23 mouse cellular contexts compared by ENCODE assay signal in the genomic region with DNA sequence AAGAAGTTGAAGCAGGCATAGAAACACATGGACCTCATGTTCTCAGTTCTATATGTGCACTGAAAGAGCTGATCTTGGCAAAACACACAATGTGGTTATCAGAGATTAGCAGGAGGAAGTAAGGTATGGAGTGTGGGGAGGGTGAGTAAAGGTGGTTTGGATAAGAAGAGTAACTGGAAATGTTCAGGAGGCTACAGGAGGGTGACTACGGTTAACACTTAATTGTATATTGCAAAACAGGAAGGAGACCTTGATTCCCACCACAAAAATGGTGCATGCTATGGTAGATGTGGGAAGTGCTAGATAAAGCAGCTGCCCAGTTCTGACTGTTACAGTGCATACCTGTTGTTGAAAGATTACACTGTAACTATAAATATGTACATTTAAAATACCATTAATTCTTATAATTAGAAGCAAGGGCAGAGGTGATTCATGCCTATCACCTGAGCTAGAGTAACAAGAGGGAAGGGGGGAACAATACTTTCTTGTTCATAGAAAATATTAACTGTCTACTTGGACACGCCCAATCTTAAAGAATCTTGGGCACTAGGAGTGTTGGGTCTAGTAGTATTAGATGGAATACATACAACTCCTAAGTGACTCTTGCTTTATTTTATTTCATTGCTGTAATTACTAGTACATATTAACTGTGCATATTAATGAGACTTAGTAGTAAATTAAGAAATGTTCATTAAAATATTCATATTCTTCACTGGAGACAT. TPM values are rescaled to one million over a fixed set of nuclear protein-coding genes. Genes with fewer than 3 reads are reported as not detected.
A peak's percentile ranks its signal among the peaks of the same experiment; 100 is the strongest.
DNase-seq lines count a peak whose midpoint lies in the region; ATAC-seq and TF ChIP-seq lines count a peak whose summit lies in the region.
"Had no signal": no experiment of that assay in that cellular context is flagged by ENCODE, and none has a peak within 500 bp of the region (broad histone marks: within the 10 kb centered on the region; RNA-seq: fewer than 3 reads in every experiment).

No protein-coding gene starts in this region.

- H3K27ac ChIP-seq in MEL (ENCODE audit: control insufficient read depth, low read depth, low read length): peak overlapping the region; percentile 66
- H3K27ac ChIP-seq: gastrocnemius, adult 2 months; heart, adult 2 months; layer of hippocampus, adult 2 months; left cerebral cortex, adult 2 months; limb, embryonic 13.5 days; midbrain, embryonic 10.5 days; neural tube, embryonic 13.5 days had no signal

- DNase-seq in MEL (ENCODE audit: low read depth, low spot score) (peak; percentile 99), liver (peak; percentile 29)
- DNase-seq in gastrocnemius, postnatal 14 days: no peak
- DNase-seq in kidney, postnatal 10 days: no peak
- no peak for DNase-seq in T-cell, adult 2 months (ENCODE audit: low spot score)
- DNase-seq in thymus, adult 18-20 months: no peak
- DNase-seq: adrenal gland, postnatal 36 days; cerebellum, adult 11 months; gastrocnemius, adult 2 months; heart, adult 2 months; heart, postnatal 10 days; kidney, adult 9 months; right cerebral cortex, postnatal 4 days had no signal

- H3K27me3 ChIP-seq in MEL (ENCODE audit: control insufficient read depth in 1 of 2, insufficient read depth in 2 of 2, low read length in 2 of 2): no peaks in the 10 kb centered on the region
- H3K27me3 ChIP-seq: limb, embryonic 13.5 days; neural tube, embryonic 13.5 days had no signal

- TF ChIP-seq RAD21 in MEL (IDR thresholded peaks at IDR 0.05; ENCODE audit: low read depth, low read length): no peak

- TF ChIP-seq EP300 in MEL (IDR thresholded peaks at IDR 0.05; ENCODE audit: low read depth in 1 of 2, low read length in 2 of 2): peak; percentile 99

- H3K4me1 ChIP-seq in MEL (ENCODE audit: control insufficient read depth in 1 of 2, insufficient read depth in 2 of 2, low read length in 2 of 2): peaks cover 11 to 12% of the 10 kb centered on the region in 2 experiments
- H3K4me1 ChIP-seq: limb, embryonic 13.5 days; midbrain, embryonic 10.5 days; neural tube, embryonic 13.5 days had no signal

- TF ChIP-seq POLR2A in MEL (IDR thresholded peaks at IDR 0.05; ENCODE audit: control insufficient read depth in 1 of 2, insufficient read depth in 1 of 2, low read depth in 1 of 2, low read length in 2 of 2, poor library complexity in 1 of 2): peak in 1 of 2 experiments; percentile 34; a peak in 1 of 4 replicates

- H3K4me3 ChIP-seq in MEL (ENCODE audit: control insufficient read depth in 1 of 2, insufficient read depth in 1 of 2, low read depth in 2 of 2, low read length in 2 of 2): no peak overlapping the region
- H3K4me3 ChIP-seq: gastrocnemius, adult 2 months; heart, adult 2 months; layer of hippocampus, adult 2 months; left cerebral cortex, adult 2 months; limb, embryonic 13.5 days; midbrain, embryonic 10.5 days; neural tube, embryonic 13.5 days had no signal

- H3K36me3 ChIP-seq in MEL (ENCODE audit: control insufficient read depth in 1 of 2, insufficient read depth in 2 of 2, low read length in 2 of 2): peaks cover 15 to 25% of the 10 kb centered on the region in 2 experiments

- H3K9ac ChIP-seq in MEL (ENCODE audit: control insufficient read depth, low read depth, low read length, poor library complexity, severe bottlenecking): no peak overlapping the region
- H3K9ac ChIP-seq: limb, embryonic 13.5 days; neural tube, embryonic 13.5 days had no signal

- intact Hi-C loops in gastrocnemius, postnatal 14 days (cut with DNase I; ENCODE audit: low total_unique reads): no loop called here

- ATAC-seq in common myeloid progenitor, adult 5-6 weeks (replicated peaks; ENCODE audit: low read depth, poor library complexity, severe bottlenecking): peak; percentile 99
- peak; percentile 99 for ATAC-seq in megakaryocyte progenitor cell, adult 5-6 weeks (replicated peaks; ENCODE audit: poor library complexity)
- ATAC-seq: forebrain, embryonic 14.5 days; hindbrain, embryonic 16.5 days; lung, postnatal 0 days had no signal

- no peaks in the 10 kb centered on the region for H3K9me3 ChIP-seq in MEL (replicated peaks; ENCODE audit: insufficient read depth, low read length)
- H3K9me3 ChIP-seq: limb, embryonic 13.5 days; midbrain, embryonic 10.5 days; neural tube, embryonic 13.5 days had no signal

- peaks cover 2% of the 10 kb centered on the region for H3K79me2 ChIP-seq in MEL (ENCODE audit: control insufficient read depth, insufficient read depth, low read length, poor library complexity)

- TF ChIP-seq CTCF in MEL (IDR thresholded peaks at IDR 0.05 in 2 of 3, conservative IDR thresholded peaks at IDR 0.05 in 1 of 3; ENCODE audit: control insufficient read depth in 1 of 3, insufficient read depth in 1 of 3, low read depth in 2 of 3, low read length in 3 of 3, poor library complexity in 1 of 3, severe bottlenecking in 1 of 3): no peak

TF ChIP-seq in MEL, 35 proteins besides CTCF, POLR2A, EP300 and RAD21 (continues in another document):
- TF ChIP-seq CHD2 (IDR thresholded peaks at IDR 0.05; ENCODE audit: low read length) (no peak), ELF1 (IDR thresholded peaks at IDR 0.05; ENCODE audit: low read depth, low read length) (peak; percentile 79), BHLHE40 (IDR thresholded peaks at IDR 0.05; ENCODE audit: borderline replicate concordance, low read depth, low read length) (peak; percentile 89), MAFK (IDR thresholded peaks at IDR 0.05; ENCODE audit: borderline replicate concordance, low read depth, low read length) (peak; percentile 98), NRF1 (IDR thresholded peaks at IDR 0.05; ENCODE audit: insufficient read depth, low read depth, low read length, poor library complexity, severe bottlenecking) (no peak), HCFC1 (IDR thresholded peaks at IDR 0.05; ENCODE audit: low read depth, low read length) (peak; percentile 61; the same call in 1 of the 2 replicates), MYB (IDR thresholded peaks at IDR 0.05; ENCODE audit: low read depth, low read length) (peak; percentile 97), POLR2AphosphoS2 (IDR thresholded peaks at IDR 0.05; ENCODE audit: low read length) (no peak), MAZ (IDR thresholded peaks at IDR 0.05; ENCODE audit: low read depth, low read length) (peak; percentile 91), ETS1 (IDR thresholded peaks at IDR 0.05; ENCODE audit: low read depth, low read length) (peak; percentile 99), GATA1 (IDR thresholded peaks at IDR 0.05; ENCODE audit: low read depth, low read length) (peak; percentile 99), ZNF384 (IDR thresholded peaks at IDR 0.05; ENCODE audit: low read depth, low read length) (no peak), MEF2A (IDR thresholded peaks at IDR 0.05; ENCODE audit: extremely low read depth, insufficient replicate concordance, low read depth, low read length, poor library complexity, severe bottlenecking) (peak; percentile 98), SMC3 (IDR thresholded peaks at IDR 0.05; ENCODE audit: low read depth, low read length) (no peak; the same call in 1 of the 2 replicates), POLR2AphosphoS5 (IDR thresholded peaks at IDR 0.05; ENCODE audit: borderline replicate concordance, low read depth, low read length) (no peak), RCOR1 (IDR thresholded peaks at IDR 0.05; ENCODE audit: low read depth, low read length) (peak; percentile 98), MAX (IDR thresholded peaks at IDR 0.05; ENCODE audit: low read length) (peak; percentile 91), ZMIZ1 (IDR thresholded peaks at IDR 0.05; ENCODE audit: low read depth, low read length) (0 out of 2 replicates have a peak, but pooled peaks have one; percentile 23), SIN3A (IDR thresholded peaks at IDR 0.05; ENCODE audit: low read length) (peak; percentile 92), TBP (IDR thresholded peaks at IDR 0.05; ENCODE audit: low read depth, low read length) (no peak; the same call in 1 of the 2 replicates), USF2 (IDR thresholded peaks at IDR 0.05; ENCODE audit: borderline replicate concordance in 1 of 2, insufficient read depth in 1 of 2, low read depth in 1 of 2, low read length in 2 of 2) (no peak), TCF12 (IDR thresholded peaks at IDR 0.05; ENCODE audit: low read depth, low read length) (peak; percentile 99), CHD1 (IDR thresholded peaks at IDR 0.05; ENCODE audit: low read depth, low read length) (no peak), KAT2A (conservative IDR thresholded peaks at IDR 0.05; ENCODE audit: low read depth, low read length) (peak; percentile 51; the same call in 1 of the 2 replicates), MYC (IDR thresholded peaks at IDR 0.05; ENCODE audit: low read depth, low read length) (peak; percentile 99), MXI1 (IDR thresholded peaks at IDR 0.05; ENCODE audit: low read depth, low read length) (peak; percentile 97), ZKSCAN1 (IDR thresholded peaks at IDR 0.05; ENCODE audit: low read depth, low read length) (no peak), E2F4 (IDR thresholded peaks at IDR 0.05; ENCODE audit: borderline replicate concordance, low read depth, low read length) (no peak; the same call in 1 of the 2 replicates)

RNA-seq across cellular contexts. Expression of gene Tmem60, which starts 15.6 kb away (rescaled TPM):
- 22.4 and 23.5 TPM in 2 replicates for total RNA-seq in MEL (2012; rRNA removed)
- 10 to 100 TPM in 1 of 2 experiments, not detected in 1; 37.4 TPM for polyA plus RNA-seq in MEL (2012; ENCODE audit: insufficient read depth in 1 of 2, insufficient read length in 2 of 2, low read depth in 1 of 2, low replicate concordance in 2 of 2, missing spikeins in 1 of 2)
- 14.2 and 15.7 TPM in 2 replicates for total RNA-seq in common myeloid progenitor, adult 5-6 weeks (2017)
- total RNA-seq in megakaryocyte progenitor cell, adult 5-6 weeks (2015): 29.5 and 34.9 TPM in 2 replicates
- 12.6 and 14.0 TPM in 2 replicates for total RNA-seq in megakaryocyte progenitor cell, adult 5-6 weeks (2017)
- 10 to 100 TPM; 14.4 to 16.6 TPM for total RNA-seq in gastrocnemius, postnatal 14 days (2021)

RNA-seq across cellular contexts. Expression of gene Phtf2, which starts 15.7 kb away (rescaled TPM):
- total RNA-seq in MEL (2012; rRNA removed): 18.2 and 20.0 TPM in 2 replicates
- polyA plus RNA-seq in MEL (2012; ENCODE audit: insufficient read depth in 1 of 2, insufficient read length in 2 of 2, low read depth in 1 of 2, low replicate concordance in 2 of 2, missing spikeins in 1 of 2): 10 to 100 TPM in 1 of 2 experiments, not detected in 1; 20.0 TPM
- total RNA-seq in common myeloid progenitor, adult 5-6 weeks (2017): 30.0 and 36.5 TPM in 2 replicates
- 9.7 and 15.2 TPM in 2 replicates for total RNA-seq in megakaryocyte progenitor cell, adult 5-6 weeks (2015)
- 10.0 and 23.0 TPM in 2 replicates for total RNA-seq in megakaryocyte progenitor cell, adult 5-6 weeks (2017)
- total RNA-seq in gastrocnemius, postnatal 14 days (2021): 100 to 1,000 TPM; 106 to 113 TPM

RNA-seq across cellular contexts. Expression of gene Rsbn1l, which starts 58.6 kb away (rescaled TPM):
- 5.0 and 5.7 TPM in 2 replicates for total RNA-seq in MEL (2012; rRNA removed)
- polyA plus RNA-seq in MEL (2012; ENCODE audit: insufficient read depth in 1 of 2, insufficient read length in 2 of 2, low read depth in 1 of 2, low replicate concordance in 2 of 2, missing spikeins in 1 of 2): 10 to 100 TPM; 17.4 to 78.2 TPM
- total RNA-seq in common myeloid progenitor, adult 5-6 weeks (2017): 35.1 and 54.1 TPM in 2 replicates
- 30.6 and 33.0 TPM in 2 replicates for total RNA-seq in megakaryocyte progenitor cell, adult 5-6 weeks (2015)
- total RNA-seq in megakaryocyte progenitor cell, adult 5-6 weeks (2017): 16.8 and 39.3 TPM in 2 replicates
- 1 to 10 TPM; 6.8 to 7.2 TPM for total RNA-seq in gastrocnemius, postnatal 14 days (2021)

Comparison
In these comparisons a context has a peak if more than half of its experiments do, and no peak if none do; other contexts are left out.
1. DNase-seq: peak in MEL (single experiment) and liver (single experiment); none in gastrocnemius, postnatal 14 days (single experiment), kidney, postnatal 10 days (single experiment), T-cell, adult 2 months (single experiment) and thymus, adult 18-20 months (0 of 2).